Mouse (Mus musculus): ENCODE measurements around the gene Fam151a. TPM values are rescaled to one million over a fixed set of nuclear protein-coding genes. Genes with fewer than 3 reads are reported as not detected.
"Not testable (repeated sequence)": the region's sequence is repeated elsewhere in the genome, so short reads cannot be mapped to it uniquely, and the experiment has no call there.

Gene Fam151a
- polyA plus RNA-seq, 1 experiment from 2014 or later, result not detected

DNA sequence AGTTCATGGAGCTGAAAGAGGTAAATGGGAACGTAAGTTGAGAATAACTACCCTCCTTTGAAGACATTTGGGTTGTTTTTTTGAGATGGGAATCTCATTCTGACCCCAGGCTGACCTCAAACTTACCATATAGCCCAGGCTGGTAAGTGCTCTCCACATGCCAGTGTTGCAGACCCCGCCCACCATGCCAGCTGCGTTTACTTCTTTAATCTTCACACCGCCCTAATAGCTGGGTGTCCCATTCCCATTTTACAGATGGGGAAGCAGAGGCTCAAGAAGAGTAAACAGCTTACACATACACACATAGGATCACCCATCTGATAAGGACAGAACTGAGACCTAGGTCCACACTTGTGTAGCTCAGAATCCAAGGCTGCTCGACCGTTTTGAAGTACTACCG lies 51.1 kb downstream of the Fam151a start:
- Histone ChIP-seq H3K4me3 (ENCODE audit: low read depth, low read length) (no peak overlapping the region), H3K9me3 (ENCODE audit: control insufficient read depth, low read length) (no peaks in the 10 kb centered on the region), H3K27me3 (ENCODE audit: control insufficient read depth, insufficient read depth, low read length) (no peaks in the 10 kb centered on the region), H3K36me3 (ENCODE audit: control insufficient read depth, insufficient read depth, low read length) (no peaks in the 10 kb centered on the region), H3K4me1 (ENCODE audit: control insufficient read depth, insufficient read depth, low read length) (peaks cover 19% of the 10 kb centered on the region), H3K27ac (ENCODE audit: low read depth, low read length) (no peak overlapping the region), H3K4me2 (ENCODE audit: low read depth, low read length) (no peak overlapping the region), H3K9ac (replicated peaks; ENCODE audit: low read depth, low read length) (no peak overlapping the region)
- WGBS, result 94% methylated on average over 7 of the region's 7 CpGs
- ATAC-seq (ENCODE audit: low read depth), result no peak

DNA sequence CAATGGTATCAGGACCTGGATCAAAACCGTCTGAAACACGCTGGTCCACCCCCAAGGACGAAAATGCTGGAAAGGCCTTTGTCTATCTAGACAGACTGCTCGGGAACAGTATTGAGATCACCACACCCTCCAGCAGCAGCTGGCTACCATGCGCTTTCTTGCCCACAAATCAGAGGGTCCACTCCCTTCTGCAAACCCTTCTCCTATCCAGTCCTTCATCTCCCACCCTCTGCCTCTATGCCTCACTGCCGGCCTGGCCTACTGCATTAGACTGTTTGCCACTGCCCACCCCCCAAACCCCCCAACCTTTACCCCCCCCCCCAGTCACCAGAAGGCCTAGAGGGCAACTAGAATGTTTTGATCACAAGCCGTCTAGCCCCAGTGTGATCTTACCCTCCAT lies 51.7 kb downstream of the Fam151a start:
- Histone ChIP-seq H3K4me1 (ENCODE audit: control insufficient read depth, insufficient read depth, low read length) (peaks cover 19% of the 10 kb centered on the region), H3K9ac (replicated peaks; ENCODE audit: low read depth, low read length) (no peak overlapping the region), H3K4me3 (ENCODE audit: low read depth, low read length) (no peak overlapping the region), H3K9me3 (ENCODE audit: control insufficient read depth, low read length) (no peaks in the 10 kb centered on the region), H3K27me3 (ENCODE audit: control insufficient read depth, insufficient read depth, low read length) (no peaks in the 10 kb centered on the region), H3K4me2 (ENCODE audit: low read depth, low read length) (no peak overlapping the region), H3K36me3 (ENCODE audit: control insufficient read depth, insufficient read depth, low read length) (no peaks in the 10 kb centered on the region), H3K27ac (ENCODE audit: low read depth, low read length) (peak overlapping the region; percentile 74)
- peak; percentile 16; the same call in 1 of the 2 replicates for ATAC-seq (ENCODE audit: low read depth)
- WGBS, result 47% methylated on average over 7 of the region's 7 CpGs

DNA sequence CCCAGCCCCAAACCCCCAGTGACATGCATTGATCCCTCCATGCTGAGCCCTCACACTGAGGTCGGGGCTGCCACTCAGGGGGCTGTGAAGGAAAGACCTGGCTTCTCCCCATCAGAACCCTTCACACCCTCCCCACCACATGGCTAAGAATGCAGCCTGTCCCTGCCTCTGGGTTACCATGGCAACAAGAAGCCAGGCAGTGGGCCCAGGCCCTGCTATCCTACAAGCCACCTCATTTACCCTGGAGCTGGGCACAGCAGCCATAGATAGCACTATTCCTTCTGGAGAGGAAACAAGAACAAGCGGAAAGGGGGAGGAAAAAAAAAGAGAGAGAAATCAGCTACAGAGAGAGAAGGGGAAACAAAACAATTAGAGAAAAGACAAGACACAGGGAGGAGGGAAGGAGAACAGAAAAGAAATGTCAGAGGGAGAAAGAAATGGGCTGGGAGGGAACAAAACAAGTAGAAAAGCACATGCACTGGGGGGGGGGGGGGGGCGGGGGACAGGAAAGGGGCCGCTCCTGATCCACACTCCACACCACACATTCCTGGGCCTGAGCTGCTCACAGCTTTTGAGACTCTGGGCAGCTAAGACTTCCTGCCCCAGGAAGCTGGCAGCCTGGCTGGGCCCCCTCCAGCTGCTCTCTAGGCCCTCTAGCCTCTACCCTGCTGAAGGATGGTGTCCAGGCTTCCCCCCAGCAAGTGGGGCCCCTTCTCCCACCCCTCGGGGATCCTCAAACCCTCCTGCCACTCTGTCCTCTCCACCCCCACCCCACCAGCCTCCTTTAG lies 52.3 kb downstream of the Fam151a start:
- H3K9me3 ChIP-seq (ENCODE audit: control insufficient read depth, low read length), result no peaks in the 10 kb centered on the region
- H3K4me3 ChIP-seq (ENCODE audit: low read depth, low read length), result no peak overlapping the region
- peak overlapping the region; percentile 16; the same call in 1 of the 2 replicates for H3K9ac ChIP-seq (replicated peaks; ENCODE audit: low read depth, low read length)
- H3K36me3 ChIP-seq (ENCODE audit: control insufficient read depth, insufficient read depth, low read length), result no peaks in the 10 kb centered on the region
- H3K27me3 ChIP-seq (ENCODE audit: control insufficient read depth, insufficient read depth, low read length), result no peaks in the 10 kb centered on the region
- peak overlapping the region; percentile 74 for H3K27ac ChIP-seq (ENCODE audit: low read depth, low read length)
- H3K4me1 ChIP-seq (ENCODE audit: control insufficient read depth, insufficient read depth, low read length), result peaks cover 19% of the 10 kb centered on the region
- peak; percentile 94 for ATAC-seq (ENCODE audit: low read depth)
- WGBS, result 5% methylated on average over 3 of the region's 5 CpGs
- H3K4me2 ChIP-seq (ENCODE audit: low read depth, low read length), result no peak overlapping the region

DNA sequence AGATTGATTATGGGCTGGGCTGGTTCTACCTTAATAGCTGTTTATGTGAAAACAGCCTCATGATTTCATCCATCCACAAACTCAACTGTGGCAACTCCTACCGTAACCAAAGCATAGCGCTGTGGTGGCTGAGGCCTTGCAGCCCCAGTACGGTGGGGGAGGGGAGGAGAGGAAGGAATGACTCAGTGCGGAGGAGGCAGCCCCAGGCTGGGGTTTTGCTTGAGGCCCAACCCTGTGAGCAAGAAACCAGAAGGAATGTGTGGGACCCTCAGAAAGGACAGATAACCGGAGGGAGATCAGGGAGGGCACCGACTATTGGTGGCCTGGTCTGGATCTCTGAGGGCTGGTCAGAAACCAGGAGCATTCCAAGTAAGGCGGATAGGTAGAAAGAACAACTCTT lies 54.1 kb downstream of the Fam151a start:
- WGBS, result 54% methylated on average over 7 of the region's 7 CpGs
- Histone ChIP-seq H3K27me3 (ENCODE audit: control insufficient read depth, insufficient read depth, low read length) (no peaks in the 10 kb centered on the region), H3K9me3 (ENCODE audit: control insufficient read depth, low read length) (no peaks in the 10 kb centered on the region), H3K36me3 (ENCODE audit: control insufficient read depth, insufficient read depth, low read length) (no peaks in the 10 kb centered on the region), H3K9ac (replicated peaks; ENCODE audit: low read depth, low read length) (no peak overlapping the region), H3K4me3 (ENCODE audit: low read depth, low read length) (no peak overlapping the region), H3K4me2 (ENCODE audit: low read depth, low read length) (no peak overlapping the region), H3K4me1 (ENCODE audit: control insufficient read depth, insufficient read depth, low read length) (peaks cover 19% of the 10 kb centered on the region), H3K27ac (ENCODE audit: low read depth, low read length) (no peak overlapping the region)
- no peak for ATAC-seq (ENCODE audit: low read depth)

DNA sequence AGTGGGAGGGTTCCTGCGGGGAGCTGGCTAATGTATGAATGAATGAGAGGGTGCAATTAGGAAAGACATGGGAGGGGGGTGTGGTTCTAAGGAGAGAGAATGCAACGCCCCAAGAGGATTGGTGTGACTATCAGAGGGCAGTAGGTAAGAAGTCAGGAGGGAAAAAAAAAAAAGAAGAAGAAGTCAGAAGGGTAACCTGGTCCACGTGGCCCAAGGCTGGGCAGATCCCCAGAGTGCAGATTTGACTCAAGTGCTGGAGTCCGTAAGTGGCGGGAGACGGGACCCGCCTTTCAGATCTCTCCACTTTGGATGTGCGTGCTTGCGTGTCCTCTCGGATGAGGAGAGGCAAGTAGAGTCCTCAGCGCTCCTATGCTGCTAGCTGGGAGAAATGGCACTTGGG lies 54.9 kb downstream of the Fam151a start:
- no peak overlapping the region for H3K27ac ChIP-seq (ENCODE audit: low read depth, low read length)
- no peaks in the 10 kb centered on the region for H3K27me3 ChIP-seq (ENCODE audit: control insufficient read depth, insufficient read depth, low read length)
- H3K4me1 ChIP-seq (ENCODE audit: control insufficient read depth, insufficient read depth, low read length), result peaks cover 19% of the 10 kb centered on the region
- H3K9ac ChIP-seq (replicated peaks; ENCODE audit: low read depth, low read length), result no peak overlapping the region
- H3K4me2 ChIP-seq (ENCODE audit: low read depth, low read length), result no peak overlapping the region
- H3K36me3 ChIP-seq (ENCODE audit: control insufficient read depth, insufficient read depth, low read length), result no peaks in the 10 kb centered on the region
- H3K4me3 ChIP-seq (ENCODE audit: low read depth, low read length), result no peak overlapping the region
- 85% methylated on average over 11 of the region's 11 CpGs for WGBS
- ATAC-seq (ENCODE audit: low read depth), result no peak
- no peaks in the 10 kb centered on the region for H3K9me3 ChIP-seq (ENCODE audit: control insufficient read depth, low read length)

DNA sequence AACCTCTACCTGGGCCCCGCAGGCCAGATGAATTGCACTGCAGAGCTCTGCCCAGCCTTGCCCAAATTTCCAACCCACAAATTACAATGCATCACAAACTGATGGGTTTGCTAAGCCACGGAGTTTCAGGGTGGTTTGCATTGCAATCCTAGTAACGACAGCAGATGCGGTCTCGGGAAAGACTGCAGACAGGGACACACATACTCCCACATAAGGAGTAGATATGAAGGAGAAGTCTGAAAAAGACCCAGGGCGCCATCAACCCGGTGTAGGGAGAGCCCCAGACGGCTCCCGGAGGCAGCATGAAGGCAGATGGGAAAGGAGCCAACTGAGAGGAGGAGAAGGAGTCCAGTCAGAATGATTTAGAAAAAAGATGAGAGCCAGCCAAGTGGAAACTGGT lies 56.0 kb downstream of the Fam151a start:
- Histone ChIP-seq H3K4me1 (ENCODE audit: control insufficient read depth, insufficient read depth, low read length) (peaks cover 19% of the 10 kb centered on the region), H3K36me3 (ENCODE audit: control insufficient read depth, insufficient read depth, low read length) (no peaks in the 10 kb centered on the region), H3K27ac (ENCODE audit: low read depth, low read length) (no peak overlapping the region), H3K9me3 (ENCODE audit: control insufficient read depth, low read length) (no peaks in the 10 kb centered on the region), H3K4me3 (ENCODE audit: low read depth, low read length) (no peak overlapping the region), H3K4me2 (ENCODE audit: low read depth, low read length) (no peak overlapping the region), H3K27me3 (ENCODE audit: control insufficient read depth, insufficient read depth, low read length) (no peaks in the 10 kb centered on the region), H3K9ac (replicated peaks; ENCODE audit: low read depth, low read length) (no peak overlapping the region)
- ATAC-seq (ENCODE audit: low read depth), result no peak
- 65% methylated on average over 9 of the region's 9 CpGs for WGBS

DNA sequence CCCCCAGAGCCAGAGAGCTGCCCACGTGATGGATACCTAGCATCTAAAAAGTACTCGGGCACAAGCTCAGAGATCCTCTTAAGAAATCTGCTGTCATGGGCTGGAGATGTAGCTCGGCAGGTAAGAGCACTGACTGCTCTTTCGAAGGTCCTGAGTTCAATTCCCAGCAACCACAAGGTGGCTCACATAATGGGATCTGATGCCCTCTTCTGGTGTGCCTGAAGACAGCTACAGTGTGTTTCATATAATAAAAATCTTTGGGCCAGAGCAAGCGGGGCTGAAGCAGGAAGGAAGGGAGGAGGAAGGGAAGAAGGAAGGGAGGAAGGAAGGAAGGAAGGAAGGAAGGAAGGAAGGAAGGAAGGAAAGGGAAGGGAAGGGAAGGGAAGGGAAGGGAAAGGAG lies 56.5 kb downstream of the Fam151a start:
- not testable (repeated sequence) for H3K4me3 ChIP-seq (ENCODE audit: low read depth, low read length); H3K36me3 ChIP-seq (ENCODE audit: control insufficient read depth, insufficient read depth, low read length); ATAC-seq (ENCODE audit: low read depth); H3K4me2 ChIP-seq (ENCODE audit: low read depth, low read length); H3K9me3 ChIP-seq (ENCODE audit: control insufficient read depth, low read length); H3K27ac ChIP-seq (ENCODE audit: low read depth, low read length); H3K27me3 ChIP-seq (ENCODE audit: control insufficient read depth, insufficient read depth, low read length); H3K9ac ChIP-seq (replicated peaks; ENCODE audit: low read depth, low read length)
- peaks cover 19% of the 10 kb centered on the region for H3K4me1 ChIP-seq (ENCODE audit: control insufficient read depth, insufficient read depth, low read length)
- WGBS, result 82% methylated on average over 5 of the region's 5 CpGs

DNA sequence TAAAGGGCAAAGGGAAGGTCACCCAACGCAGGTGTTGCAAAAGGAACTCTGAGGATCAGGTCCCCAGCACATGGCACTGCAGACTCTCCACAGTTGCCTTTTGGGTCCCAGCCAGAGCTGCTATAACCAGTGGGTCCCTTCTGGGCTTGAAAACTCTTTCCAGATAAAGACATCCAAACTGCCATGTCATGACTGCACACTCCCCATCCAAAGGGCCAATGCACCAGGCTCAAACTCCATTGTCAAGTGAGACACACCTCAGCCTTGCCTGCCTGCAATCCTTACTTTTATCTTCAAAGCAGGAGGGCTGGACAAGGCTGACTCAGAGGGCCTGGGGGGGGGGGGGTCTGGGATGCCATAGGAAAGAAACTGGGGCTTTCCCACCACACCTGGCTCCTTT lies 57.2 kb downstream of the Fam151a start:
- Histone ChIP-seq H3K4me3 (ENCODE audit: low read depth, low read length) (no peak overlapping the region), H3K4me2 (ENCODE audit: low read depth, low read length) (no peak overlapping the region), H3K9ac (replicated peaks; ENCODE audit: low read depth, low read length) (no peak overlapping the region), H3K9me3 (ENCODE audit: control insufficient read depth, low read length) (no peaks in the 10 kb centered on the region), H3K4me1 (ENCODE audit: control insufficient read depth, insufficient read depth, low read length) (peaks cover 16% of the 10 kb centered on the region), H3K27ac (ENCODE audit: low read depth, low read length) (no peak overlapping the region), H3K36me3 (ENCODE audit: control insufficient read depth, insufficient read depth, low read length) (no peaks in the 10 kb centered on the region), H3K27me3 (ENCODE audit: control insufficient read depth, insufficient read depth, low read length) (no peaks in the 10 kb centered on the region)
- ATAC-seq (ENCODE audit: low read depth), result no peak
- 100% methylated on average over 1 of the region's 1 CpGs for WGBS

DNA sequence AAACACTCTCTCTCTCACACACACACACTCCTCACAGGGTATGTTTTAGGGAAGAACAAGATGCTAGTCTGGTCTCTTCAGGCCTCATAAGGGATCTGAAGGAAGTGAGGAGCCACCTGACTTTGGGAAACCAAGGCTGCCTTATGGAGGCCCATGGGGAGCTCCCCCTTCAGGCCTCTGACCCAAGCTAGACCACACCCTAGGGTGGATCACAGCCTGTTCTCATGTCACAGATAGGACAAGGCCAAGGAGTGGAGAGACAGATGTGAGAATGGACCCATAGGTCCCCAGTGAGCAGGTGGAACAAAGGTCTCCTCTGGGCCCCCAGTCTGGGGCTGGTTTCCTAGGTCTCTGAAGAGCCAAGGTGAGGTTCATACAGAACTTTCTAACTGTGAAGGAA lies 58.6 kb downstream of the Fam151a start:
- Histone ChIP-seq H3K4me2 (ENCODE audit: low read depth, low read length) (no peak overlapping the region), H3K4me3 (ENCODE audit: low read depth, low read length) (no peak overlapping the region), H3K27me3 (ENCODE audit: control insufficient read depth, insufficient read depth, low read length) (no peaks in the 10 kb centered on the region), H3K9ac (replicated peaks; ENCODE audit: low read depth, low read length) (no peak overlapping the region), H3K36me3 (ENCODE audit: control insufficient read depth, insufficient read depth, low read length) (no peaks in the 10 kb centered on the region), H3K9me3 (ENCODE audit: control insufficient read depth, low read length) (no peaks in the 10 kb centered on the region), H3K4me1 (ENCODE audit: control insufficient read depth, insufficient read depth, low read length) (peaks cover 8% of the 10 kb centered on the region; the same call in 1 of the 2 replicates), H3K27ac (ENCODE audit: low read depth, low read length) (no peak overlapping the region)
- ATAC-seq (ENCODE audit: low read depth), result no peak
